11 mouse cellular contexts compared by ENCODE assay signal in the genomic region with DNA sequence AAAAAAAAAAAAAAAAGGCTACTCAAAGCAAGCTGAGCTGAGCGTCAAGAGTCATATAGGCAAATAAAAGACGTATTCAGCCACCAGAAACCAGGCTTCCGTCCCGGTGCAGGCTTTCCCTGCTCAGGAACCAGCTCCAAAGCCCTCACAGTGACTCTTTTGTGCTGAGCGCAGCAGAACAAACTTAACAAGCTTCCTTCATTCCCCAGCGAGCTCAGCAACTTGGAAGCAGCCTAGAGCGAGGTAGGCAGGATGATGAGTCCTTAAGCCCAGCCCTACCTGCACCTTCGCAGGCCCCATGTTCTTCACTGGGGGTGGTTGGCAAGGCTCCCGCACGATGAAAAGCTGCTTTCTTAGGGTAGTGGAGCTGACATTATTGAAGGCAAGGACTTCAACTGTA. TPM values are rescaled to one million over a fixed set of nuclear protein-coding genes. Genes with fewer than 3 reads are reported as not detected.
DNase-seq lines count a peak whose midpoint lies in the region; ATAC-seq and TF ChIP-seq lines count a peak whose summit lies in the region.
"Had no signal": no experiment of that assay in that cellular context is flagged by ENCODE, and none has a peak within 500 bp of the region (broad histone marks: within the 10 kb centered on the region; RNA-seq: fewer than 3 reads in every experiment).

No protein-coding gene starts in this region.

- no peak overlapping the region for H3K4me3 ChIP-seq in kidney, adult 2 months (ENCODE audit: insufficient read depth, low read depth, low read length)
- H3K4me3 ChIP-seq: heart, adult 2 months; neural tube, embryonic 13.5 days had no signal

- no peaks in the 10 kb centered on the region for H3K4me1 ChIP-seq in kidney, adult 2 months (ENCODE audit: control insufficient read depth, insufficient read depth, low read length)

- H3K36me3 ChIP-seq in kidney, adult 2 months (ENCODE audit: control insufficient read depth, insufficient read depth, low read length): no peaks in the 10 kb centered on the region
- H3K36me3 ChIP-seq: neural tube, embryonic 13.5 days had no signal

- no peak for TF ChIP-seq POLR2A in kidney, adult 2 months (IDR thresholded peaks at IDR 0.05; ENCODE audit: low read depth, low read length)
- TF ChIP-seq POLR2A in brain, embryonic 14.5 days (IDR thresholded peaks at IDR 0.05; ENCODE audit: borderline replicate concordance, extremely low read depth, insufficient read depth, insufficient read length, poor library complexity, severe bottlenecking): no peak

- H3K27ac ChIP-seq in kidney, adult 2 months (ENCODE audit: insufficient read depth, low read depth, low read length): no peak overlapping the region
- H3K27ac ChIP-seq: heart, adult 2 months; neural tube, embryonic 13.5 days had no signal

- TF ChIP-seq CTCF in kidney, adult 2 months (conservative IDR thresholded peaks at IDR 0.05; ENCODE audit: insufficient read depth, insufficient read length, low read depth, low read length): no peak
- no peak for TF ChIP-seq CTCF in brain, embryonic 14.5 days (IDR thresholded peaks at IDR 0.05; ENCODE audit: borderline replicate concordance, extremely low read depth, insufficient read depth, insufficient read length)

- peak; percentile 77 for ATAC-seq in frontal cortex, adult (ENCODE audit: low TSS enrichment)

- H3K27me3 ChIP-seq in kidney, adult 2 months (replicated peaks; ENCODE audit: control insufficient read depth, insufficient read depth, low read length): no peaks in the 10 kb centered on the region
- H3K27me3 ChIP-seq: neural tube, embryonic 13.5 days had no signal

- 70% methylated on average over 10 of the region's 10 CpGs for WGBS in kidney, adult 2 months

- intact Hi-C loops in left cerebral cortex, postnatal 14 days (cut with DNase I): loop anchor here (5.0 to 10.0 kb wide), 3 partner anchors 96 to 536 kb away; no protein-coding TSS in a partner anchor

- peak; percentile 13 for DNase-seq in kidney, adult 2 months
- DNase-seq in kidney, adult 11 months: no peak
- peak; percentile 73 for DNase-seq in brain, embryonic 14.5 days (ENCODE audit: low read depth)
- DNase-seq in left cerebral cortex, postnatal 14 days (ENCODE audit: low spot score in 2 of 2): peak; percentile 29 to 59
- DNase-seq in adrenal gland, postnatal 36 days: no peak
- no peak for DNase-seq in gastrocnemius, adult 18-20 months (ENCODE audit: low spot score)
- no peak for DNase-seq in urinary bladder, postnatal 10 days (ENCODE audit: low spot score)
- DNase-seq: heart, adult 2 months; lung, adult 18-20 months had no signal

RNA-seq across cellular contexts. Expression of gene Pkd1l1, which starts 14.5 kb away (rescaled TPM):
- polyA plus RNA-seq in kidney, adult 2 months (2012; rRNA removed): 0.29 and 0.39 TPM in 2 replicates
- polyA plus RNA-seq in brain, embryonic 14.5 days (2012; rRNA removed): 0.10 and 0.15 TPM in 2 replicates
- under 1 TPM in 1 of 2 experiments, not detected in 1; 0.04 TPM for total RNA-seq in left cerebral cortex, postnatal 14 days (2021)
- not detected for total RNA-seq in adrenal gland, postnatal 36 days (2021)
- not detected for total RNA-seq in gastrocnemius, adult 18-20 months (2021)

RNA-seq across cellular contexts. Expression of gene Hus1, which starts 52.4 kb away (rescaled TPM):
- polyA plus RNA-seq in kidney, adult 2 months (2012; rRNA removed): 14.1 and 15.6 TPM in 2 replicates
- 12.0 and 13.3 TPM in 2 replicates for polyA plus RNA-seq in brain, embryonic 14.5 days (2012; rRNA removed)
- 10 to 100 TPM; 10.9 to 12.6 TPM for total RNA-seq in left cerebral cortex, postnatal 14 days (2021)
- total RNA-seq in adrenal gland, postnatal 36 days (2021): 10 to 100 TPM in 1 of 2 experiments, 1 to 10 TPM in 1; 8.9 to 10.1 TPM
- total RNA-seq in gastrocnemius, adult 18-20 months (2021): 1 to 10 TPM; 8.3 TPM

Comparison
In these comparisons a context has a peak if more than half of its experiments do, and no peak if none do; other contexts are left out.
1. DNase-seq: peak in kidney, adult 2 months (single experiment), brain, embryonic 14.5 days (single experiment) and left cerebral cortex, postnatal 14 days (2 of 2); none in kidney, adult 11 months (single experiment), adrenal gland, postnatal 36 days (0 of 2), gastrocnemius, adult 18-20 months (single experiment) and urinary bladder, postnatal 10 days (single experiment).